Mouse (Mus musculus): ENCODE results near the gene Mark4.
A peak's percentile ranks its signal among the peaks of the same experiment; 100 is the strongest.

Gene Mark4

DNA sequence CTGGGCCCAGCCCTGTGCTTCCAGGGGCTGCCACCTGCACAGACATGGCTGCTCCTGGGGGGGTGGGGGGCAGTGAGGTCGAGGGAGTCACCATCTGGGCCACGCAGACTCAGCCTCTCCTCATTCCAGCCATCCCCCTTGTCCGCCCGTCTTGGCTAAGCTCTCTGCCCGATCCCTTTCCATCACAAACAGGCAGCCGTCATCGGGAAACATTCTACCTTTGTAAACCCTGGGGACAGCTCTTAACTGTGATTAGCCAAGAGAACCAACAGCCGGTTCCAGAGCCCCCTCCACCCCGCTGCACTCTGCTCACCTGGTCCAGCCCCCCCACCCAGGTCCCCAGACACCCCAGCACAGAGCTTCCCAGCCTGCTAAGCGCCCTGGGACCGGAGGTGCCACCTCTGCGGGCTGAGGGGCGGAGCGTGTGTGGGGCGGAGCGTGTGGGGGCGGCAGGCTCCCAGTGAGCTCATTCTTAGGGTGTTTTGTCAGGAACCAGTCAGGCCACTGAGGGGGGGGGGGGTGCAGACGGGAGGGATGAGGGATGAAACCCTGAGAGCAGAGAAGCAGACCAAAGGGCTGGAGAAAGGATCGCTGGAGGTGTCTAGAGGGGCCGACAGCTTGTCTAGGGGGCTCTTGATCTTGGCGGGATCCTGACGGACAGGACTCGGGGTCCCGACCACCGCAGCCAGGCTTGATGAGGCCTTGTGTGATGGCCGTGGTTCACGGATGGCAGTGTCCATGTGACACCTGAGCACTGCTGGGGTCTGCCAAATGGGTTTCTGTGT is 58.9 kb downstream of the Mark4 start:
- DNase-seq (ENCODE audit: low spot score): no peak

DNA sequence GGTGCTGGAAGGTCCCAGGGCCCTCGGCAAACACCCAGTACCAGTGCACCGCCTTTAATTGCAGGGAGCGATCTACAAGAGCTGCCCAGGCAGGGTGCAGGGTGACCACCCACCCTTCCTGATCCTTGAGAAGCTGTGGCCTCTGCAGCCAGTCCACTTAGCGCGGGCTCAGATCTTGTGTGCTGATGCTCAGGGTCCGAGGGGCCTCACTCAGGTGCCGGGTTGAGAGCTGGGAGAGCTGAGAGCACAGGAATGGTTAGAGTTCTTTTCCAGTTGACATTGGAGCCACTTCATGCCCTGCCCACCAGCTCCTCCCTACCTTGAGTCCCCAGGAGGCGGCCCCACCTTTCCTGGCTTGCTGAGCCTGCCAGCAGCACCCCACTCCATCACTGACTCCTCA is 64.1 kb downstream of the Mark4 start:
- no peak for DNase-seq (ENCODE audit: low spot score)

GRCm38 (mm10) chr7:19388699-19389413 is 69.8 kb downstream of the Mark4 start:
- DNase-seq (ENCODE audit: low spot score): no peak

- DNase-seq (ENCODE audit: low spot score): no peak
Measured at GRCm38 (mm10) chr7:19383708-19384107, 74.9 kb downstream of the Mark4 start.

DNA sequence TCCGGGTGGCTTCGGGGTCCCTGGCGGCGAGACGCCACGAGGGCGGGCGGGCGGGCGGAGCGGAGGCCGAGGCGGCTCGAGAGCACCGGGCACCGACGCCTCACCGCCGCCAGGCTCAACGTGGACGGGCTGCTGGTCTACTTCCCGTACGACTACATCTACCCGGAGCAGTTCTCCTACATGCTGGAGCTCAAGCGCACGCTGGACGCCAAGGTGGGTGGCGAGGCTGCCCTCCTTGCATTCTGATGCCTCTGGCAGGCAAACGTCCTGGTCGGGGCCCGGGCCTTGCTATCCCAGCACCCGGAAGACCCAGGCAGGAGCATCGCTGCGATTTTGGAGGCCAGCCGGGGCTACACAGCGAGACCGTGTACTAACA is 76.5 kb downstream of the Mark4 start:
- no peak for DNase-seq (ENCODE audit: low spot score)

DNA sequence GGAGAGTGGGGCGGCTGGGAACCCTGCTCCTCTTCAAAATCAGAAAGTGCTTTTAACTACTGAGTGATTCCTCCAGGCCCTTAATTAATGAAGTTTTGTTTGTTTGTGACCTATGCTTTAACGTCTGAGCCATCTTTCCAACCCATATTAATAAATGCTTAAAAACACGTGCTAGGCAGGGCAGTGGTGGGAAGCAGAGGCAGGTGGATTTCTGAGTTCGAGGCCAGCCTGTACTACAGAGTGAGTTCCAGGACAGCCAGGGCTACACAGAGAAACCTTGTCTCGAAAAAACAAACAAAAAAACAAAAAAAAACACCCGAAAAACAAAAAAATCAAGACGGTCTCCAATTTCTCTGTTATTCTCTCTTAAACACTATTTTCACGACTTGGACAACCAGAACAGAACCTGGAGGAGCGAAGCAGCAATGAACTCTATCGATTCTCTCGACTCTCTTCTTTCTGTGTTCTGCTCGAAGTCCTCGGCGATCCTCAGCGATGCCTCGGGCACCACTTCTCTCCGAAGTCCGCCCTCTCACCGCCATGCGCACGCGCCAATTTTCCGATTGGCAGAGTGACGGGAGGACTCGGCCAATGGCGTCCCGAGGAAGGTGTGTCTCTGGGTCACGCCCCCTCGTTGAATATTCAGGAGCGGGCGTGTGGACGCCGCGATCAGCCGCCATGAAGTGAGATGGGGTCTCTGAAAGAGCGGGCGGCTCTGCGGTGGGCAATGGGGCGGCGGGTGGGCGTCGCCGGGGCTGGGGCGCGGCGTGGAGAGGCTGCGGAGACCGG is 77.0 kb downstream of the Mark4 start, which contains the start of gene Ercc2:
TSS of gene Ercc2 (plus strand) at position 634 of the 789 bp plus-strand sequence.
- DNase-seq (ENCODE audit: low spot score): peak; percentile 98

- DNase-seq (ENCODE audit: low spot score): no peak
Measured at GRCm38 (mm10) chr7:19378049-19378448, 80.6 kb downstream of the Mark4 start.

GRCm38 (mm10) chr7:19376019-19376418 is 82.6 kb downstream of the Mark4 start:
- DNase-seq (ENCODE audit: low spot score): no peak

GRCm38 (mm10) chr7:19375368-19375767 is 83.3 kb downstream of the Mark4 start:
- DNase-seq (ENCODE audit: low spot score): no peak

All from layer of hippocampus, adult 11-12 months (tissue).